Mouse (Mus musculus): Measurements from ENCODE around the gene Wnt3a.

DNA sequence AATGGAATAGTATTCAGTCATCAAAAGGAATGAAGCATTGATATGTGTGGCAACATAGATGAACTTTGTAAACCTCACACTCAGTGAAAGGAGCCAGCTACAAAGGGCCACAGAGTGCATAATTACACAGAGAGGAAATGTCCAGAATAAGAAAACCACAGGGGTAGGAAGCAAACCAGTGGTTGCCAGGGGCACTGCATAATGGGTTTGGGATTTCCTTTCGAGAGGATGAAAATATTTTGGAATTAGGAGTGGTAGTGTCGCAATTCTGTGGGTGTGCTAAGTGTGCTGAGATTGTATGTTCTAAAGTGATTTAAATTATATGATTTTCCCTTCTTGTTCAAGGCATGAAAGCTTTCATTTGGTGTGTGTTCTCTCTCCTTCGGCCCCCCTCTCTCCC lies 16.4 kb downstream of the Wnt3a start:
- TF ChIP-seq CTCF (IDR thresholded peaks at IDR 0.05; ENCODE audit: low read depth), result no peak
- no peak for TF ChIP-seq EP300 (optimal IDR thresholded peaks at IDR 0.05)
